Mouse (Mus musculus) stomach, embryonic 15.5 days (tissue): Measurements from ENCODE around the gene Sbf2. TPM values are rescaled to one million over a fixed set of nuclear protein-coding genes. Genes with fewer than 3 reads are reported as not detected.
"Not testable (repeated sequence)": the region's sequence is repeated elsewhere in the genome, so short reads cannot be mapped to it uniquely, and the experiment has no call there.

Experiments
- ATAC-seq: fragments of 200-750 bp; cut with Nextera tagmentation; 2 replicates; pipeline ENCODE4 v1.8.0; 2017; ENCODE audit warnings: low read depth, moderate number of reproducible peaks, moderate TSS enrichment; ENCODE audit not compliant: insufficient read depth, low FRiP score
- H3K27ac ChIP-seq: fragments of 300-500 bp; sonication (generic); 2 replicates; pipeline ENCODE4 v1.5.1; 2015; ENCODE audit warnings: mild to moderate bottlenecking, inconsistent platforms
- H3K27me3 ChIP-seq: fragments of 300-500 bp; sonication (generic); replicated peaks from 2 replicates; pipeline ENCODE4 v1.6.1; 2015; ENCODE audit warnings: inconsistent platforms
- H3K36me3 ChIP-seq: fragments of 300-500 bp; sonication (generic); 2 replicates; pipeline ENCODE4 v1.6.1; 2015; ENCODE audit warnings: inconsistent platforms
- H3K4me1 ChIP-seq: fragments of 300-500 bp; sonication (generic); 2 replicates; pipeline ENCODE4 v1.6.1; 2015; ENCODE audit warnings: inconsistent platforms
- H3K4me2 ChIP-seq: fragments of 300-500 bp; sonication (generic); 2 replicates; pipeline ENCODE4 v1.6.1; 2015; ENCODE audit warnings: mild to moderate bottlenecking, inconsistent platforms
- H3K4me3 ChIP-seq: fragments of 300-500 bp; sonication (generic); replicated peaks from 2 replicates; pipeline ENCODE4 v1.5.1; 2015; ENCODE audit warnings: inconsistent platforms
- H3K9ac ChIP-seq: fragments of 300-500 bp; sonication (generic); 2 replicates; pipeline ENCODE4 v1.6.1; 2015; ENCODE audit warnings: inconsistent platforms
- H3K9me3 ChIP-seq: fragments of 300-500 bp; sonication (generic); 2 replicates; pipeline ENCODE4 v1.6.1; 2016; ENCODE audit warnings: inconsistent platforms
- WGBS: fragments of 180-500 bp; shearing (Covaris S2); methylation state at CpG from one replicate; pipeline ENCODE4 v1.1.7; 2015; 5-methylcytosine and 5-hydroxymethylcytosine counted together
- polyA plus RNA-seq: library from polyadenylated mRNA; unstranded; fragments of >200 nt; fragmentation: Nextera tagmentation; extraction: Ambion mirVana; gene quantifications from 2 replicates; pipeline ENCODE4 v1.2.1, GENCODE M21; 2015

Gene Sbf2
- polyA plus RNA-seq, 1 experiment from 2014 or later: 29.2 TPM

- ATAC-seq: no peak
- Histone ChIP-seq H3K4me1 (no peaks in the 10 kb centered on the region), H3K27me3 (no peaks in the 10 kb centered on the region), H3K4me2 (no peak overlapping the region), H3K36me3 (no peaks in the 10 kb centered on the region), H3K27ac (no peak overlapping the region), H3K4me3 (no peak overlapping the region), H3K9ac (no peak overlapping the region), H3K9me3 (no peaks in the 10 kb centered on the region)
- 82% methylated on average over 6 of the region's 6 CpGs for WGBS
These were observed 71.4 kb downstream of the Sbf2 start for GRCm38 (mm10) chr7:110543341-110543740.

- H3K4me3 ChIP-seq: no peak overlapping the region
- no peak overlapping the region for H3K9ac ChIP-seq
- H3K9me3 ChIP-seq: no peaks in the 10 kb centered on the region
- ATAC-seq: no peak
- no peak overlapping the region for H3K4me2 ChIP-seq
- H3K4me1 ChIP-seq: no peaks in the 10 kb centered on the region
- H3K27me3 ChIP-seq: no peaks in the 10 kb centered on the region
- H3K36me3 ChIP-seq: no peaks in the 10 kb centered on the region
- H3K27ac ChIP-seq: no peak overlapping the region
- WGBS: 58% methylated on average over 2 of the region's 2 CpGs
These were observed 75.5 kb downstream of the Sbf2 start for GRCm38 (mm10) chr7:110539266-110539665.

- H3K27ac ChIP-seq, H3K4me2 ChIP-seq, H3K27me3 ChIP-seq, H3K4me3 ChIP-seq, H3K9ac ChIP-seq, H3K36me3 ChIP-seq, ATAC-seq, H3K9me3 ChIP-seq, H3K4me1 ChIP-seq: not testable (repeated sequence)
These were observed 84.4 kb downstream of the Sbf2 start for GRCm38 (mm10) chr7:110530295-110530694.

- Histone ChIP-seq H3K27me3 (no peaks in the 10 kb centered on the region), H3K4me1 (no peaks in the 10 kb centered on the region), H3K27ac (no peak overlapping the region), H3K9ac (no peak overlapping the region), H3K4me2 (no peak overlapping the region), H3K4me3 (no peak overlapping the region), H3K36me3 (no peaks in the 10 kb centered on the region), H3K9me3 (no peaks in the 10 kb centered on the region)
- 18% methylated on average over 1 of the region's 1 CpGs for WGBS
- ATAC-seq: no peak
These were observed 89.5 kb downstream of the Sbf2 start for GRCm38 (mm10) chr7:110525090-110525775.

GRCm38 (mm10) chr7:110516241-110517220, 98.2 kb downstream of the Sbf2 start:
- no peak for ATAC-seq
- no peaks in the 10 kb centered on the region for H3K4me1 ChIP-seq
- WGBS: 38% methylated on average over 2 of the region's 2 CpGs
- no peak overlapping the region for H3K4me3 ChIP-seq
- no peak overlapping the region for H3K4me2 ChIP-seq
- peak overlapping the region; percentile 11; the same call in 1 of the 2 replicates for H3K27ac ChIP-seq
- H3K9me3 ChIP-seq: no peaks in the 10 kb centered on the region
- H3K27me3 ChIP-seq: no peaks in the 10 kb centered on the region
- no peaks in the 10 kb centered on the region for H3K36me3 ChIP-seq
- H3K9ac ChIP-seq: no peak overlapping the region

- H3K27ac ChIP-seq: no peak overlapping the region
- H3K27me3 ChIP-seq: no peaks in the 10 kb centered on the region
- H3K4me2 ChIP-seq: no peak overlapping the region
- H3K4me3 ChIP-seq: no peak overlapping the region
- H3K4me1 ChIP-seq: no peaks in the 10 kb centered on the region
- H3K9ac ChIP-seq: no peak overlapping the region
- no peak for ATAC-seq
- no peaks in the 10 kb centered on the region for H3K36me3 ChIP-seq
- no peaks in the 10 kb centered on the region for H3K9me3 ChIP-seq
These were observed 100.6 kb downstream of the Sbf2 start for GRCm38 (mm10) chr7:110514131-110514530.

GRCm38 (mm10) chr7:110498653-110499052, 116.1 kb downstream of the Sbf2 start:
- no peak overlapping the region for H3K4me3 ChIP-seq
- H3K27ac ChIP-seq: no peak overlapping the region
- H3K4me2 ChIP-seq: no peak overlapping the region
- 74% methylated on average over 1 of the region's 1 CpGs for WGBS
- no peak for ATAC-seq
- no peaks in the 10 kb centered on the region for H3K27me3 ChIP-seq
- no peaks in the 10 kb centered on the region for H3K4me1 ChIP-seq
- H3K9me3 ChIP-seq: no peaks in the 10 kb centered on the region
- no peaks in the 10 kb centered on the region for H3K36me3 ChIP-seq
- H3K9ac ChIP-seq: no peak overlapping the region

GRCm38 (mm10) chr7:110491038-110491437, 123.7 kb downstream of the Sbf2 start:
- Histone ChIP-seq H3K27me3 (no peaks in the 10 kb centered on the region), H3K9ac (no peak overlapping the region), H3K9me3 (no peaks in the 10 kb centered on the region), H3K4me1 (no peaks in the 10 kb centered on the region), H3K4me3 (no peak overlapping the region), H3K36me3 (no peaks in the 10 kb centered on the region), H3K27ac (no peak overlapping the region), H3K4me2 (no peak overlapping the region)
- WGBS: 86% methylated on average over 5 of the region's 5 CpGs
- ATAC-seq: no peak

- Histone ChIP-seq H3K36me3 (peaks cover 5% of the 10 kb centered on the region), H3K27ac (no peak overlapping the region), H3K4me3 (no peak overlapping the region), H3K27me3 (no peaks in the 10 kb centered on the region), H3K9ac (no peak overlapping the region), H3K4me1 (no peaks in the 10 kb centered on the region), H3K9me3 (no peaks in the 10 kb centered on the region), H3K4me2 (no peak overlapping the region)
- ATAC-seq: no peak
- 78% methylated on average over 5 of the region's 5 CpGs for WGBS
These were observed 129.7 kb downstream of the Sbf2 start for GRCm38 (mm10) chr7:110485051-110485450.

GRCm38 (mm10) chr7:110470987-110471386, 143.7 kb downstream of the Sbf2 start:
- no peak for ATAC-seq
- 70% methylated on average over 6 of the region's 6 CpGs for WGBS
- Histone ChIP-seq H3K27me3 (no peaks in the 10 kb centered on the region), H3K27ac (no peak overlapping the region), H3K9ac (no peak overlapping the region), H3K9me3 (no peaks in the 10 kb centered on the region), H3K36me3 (no peaks in the 10 kb centered on the region), H3K4me2 (no peak overlapping the region), H3K4me3 (no peak overlapping the region), H3K4me1 (no peaks in the 10 kb centered on the region)

- H3K4me2 ChIP-seq: no peak overlapping the region
- H3K27me3 ChIP-seq: no peaks in the 10 kb centered on the region
- WGBS: 80% methylated on average over 5 of the region's 5 CpGs
- H3K4me3 ChIP-seq: no peak overlapping the region
- H3K9me3 ChIP-seq: no peaks in the 10 kb centered on the region
- H3K4me1 ChIP-seq: no peaks in the 10 kb centered on the region
- H3K27ac ChIP-seq: no peak overlapping the region
- no peak for ATAC-seq
- 0 out of 2 replicates have a peak, but pooled peaks cover 3% of the 10 kb centered on the region for H3K36me3 ChIP-seq
- no peak overlapping the region for H3K9ac ChIP-seq
These were observed 151.3 kb downstream of the Sbf2 start for GRCm38 (mm10) chr7:110463471-110463870.

GRCm38 (mm10) chr7:110432301-110432700, 182.4 kb downstream of the Sbf2 start:
- H3K27me3 ChIP-seq: no peaks in the 10 kb centered on the region
- H3K27ac ChIP-seq: no peak overlapping the region
- no peak for ATAC-seq
- 21% methylated on average over 4 of the region's 4 CpGs for WGBS
- no peak overlapping the region for H3K4me3 ChIP-seq
- no peak overlapping the region for H3K4me2 ChIP-seq
- no peak overlapping the region for H3K9ac ChIP-seq
- no peaks in the 10 kb centered on the region for H3K9me3 ChIP-seq
- H3K36me3 ChIP-seq: no peaks in the 10 kb centered on the region; the same call in 1 of the 2 replicates
- no peaks in the 10 kb centered on the region for H3K4me1 ChIP-seq
